Mouse (Mus musculus) ES-Bruce4 (cell line): ENCODE results near the gene Mindy4.

Source experiments
- CTCF ChIP-seq: IDR thresholded peaks from one replicate; pipeline ENCODE4 v1.8.1; 2011; ENCODE audit warnings: low read depth, low read length
- POLR2A ChIP-seq: IDR thresholded peaks from one replicate; pipeline ENCODE4 v1.8.1; 2011; ENCODE audit warnings: low read length; ENCODE audit not compliant: insufficient read depth

DNA sequence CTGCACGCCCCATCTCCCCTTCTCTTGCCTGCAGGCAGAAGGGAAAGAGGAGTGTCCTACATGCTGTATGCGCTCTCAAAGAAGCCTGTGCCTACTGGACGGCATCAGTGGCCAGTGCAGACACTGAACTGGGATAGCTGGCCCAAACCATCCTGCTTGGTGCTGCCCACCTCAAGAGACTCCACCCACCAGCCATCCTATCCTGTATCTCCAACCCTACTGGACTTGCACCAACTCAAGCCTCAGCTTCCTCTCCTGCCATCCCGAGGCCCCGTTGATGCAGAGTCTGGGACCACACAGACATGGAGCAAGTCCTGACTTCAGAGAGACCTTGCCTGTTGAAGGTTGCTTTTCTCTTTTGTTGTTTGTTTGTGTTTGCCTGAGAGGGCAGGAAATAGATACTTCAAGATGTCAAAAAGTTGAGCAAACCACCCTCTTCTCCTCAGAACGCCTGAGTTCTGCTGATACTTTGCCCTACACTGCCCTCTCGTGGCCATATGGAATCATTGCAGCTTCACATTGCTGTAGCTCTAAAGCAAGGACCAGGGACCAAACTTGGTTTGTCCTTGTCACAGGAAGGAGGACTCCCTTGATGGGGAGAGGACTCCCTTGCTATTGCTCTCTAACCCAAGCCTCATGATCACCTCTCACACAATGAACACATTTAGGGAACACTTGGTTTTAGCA, 36.3 kb upstream of the Mindy4 start:
- TF ChIP-seq POLR2A: no peak
- peak; percentile 53 for TF ChIP-seq CTCF
